Mouse (Mus musculus): ENCODE results near the gene Nrip2. TPM values are rescaled to one million over a fixed set of nuclear protein-coding genes. Genes with fewer than 3 reads are reported as not detected.
A peak's percentile ranks its signal among the peaks of the same experiment; 100 is the strongest.

The Nrip2 gene
- polyA plus RNA-seq, 1 experiment from 2014 or later: 2.2 TPM

- peak; percentile 92 for ATAC-seq (ENCODE audit: extremely low read depth, insufficient number of reproducible peaks, low FRiP score, low TSS enrichment)
- Histone ChIP-seq H3K4me3 (peak within 1 kb of the TSS; percentile 71), H3K9ac (peak within 1 kb of the TSS; percentile 82), H3K27me3 (replicated peaks) (no peaks in the 10 kb centered on the region), H3K36me3 (peaks cover 25% of the 10 kb centered on the region), H3K9me3 (no peaks in the 10 kb centered on the region), H3K27ac (replicated peaks) (peak within 1 kb of the TSS; percentile 93), H3K4me2 (peak within 1 kb of the TSS; percentile 80), H3K4me1 (peaks cover 18% of the 10 kb centered on the region)
- WGBS: under 1% methylated on average over 42 of the region's 42 CpGs
Measured at GRCm38 (mm10) chr6:128424269-128425019, 25.3 kb downstream of the Nrip2 start, which contains the start of gene Itfg2. TSS of gene Itfg2 (minus strand) at chr6:128424931.

- WGBS: 12% methylated on average over 9 of the region's 9 CpGs
- Histone ChIP-seq H3K9ac (peak overlapping the region; percentile 82), H3K36me3 (peaks cover 26% of the 10 kb centered on the region), H3K4me3 (peak overlapping the region; percentile 71), H3K4me1 (peaks cover 21% of the 10 kb centered on the region), H3K9me3 (no peaks in the 10 kb centered on the region), H3K27me3 (replicated peaks) (no peaks in the 10 kb centered on the region), H3K27ac (replicated peaks) (peak overlapping the region; percentile 93), H3K4me2 (peak overlapping the region; percentile 80)
- no peak for ATAC-seq (ENCODE audit: extremely low read depth, insufficient number of reproducible peaks, low FRiP score, low TSS enrichment)
Measured at GRCm38 (mm10) chr6:128425046-128425445, 25.9 kb downstream of the Nrip2 start.

GRCm38 (mm10) chr6:128427571-128427970, 28.5 kb downstream of the Nrip2 start:
- no peak for ATAC-seq (ENCODE audit: extremely low read depth, insufficient number of reproducible peaks, low FRiP score, low TSS enrichment)
- H3K4me3 ChIP-seq: no peak overlapping the region
- peaks cover 16% of the 10 kb centered on the region for H3K4me1 ChIP-seq
- no peaks in the 10 kb centered on the region for H3K27me3 ChIP-seq (replicated peaks)
- WGBS: 85% methylated on average over 5 of the region's 5 CpGs
- no peak overlapping the region for H3K4me2 ChIP-seq
- no peak overlapping the region for H3K27ac ChIP-seq (replicated peaks)
- no peak overlapping the region for H3K9ac ChIP-seq
- H3K36me3 ChIP-seq: peaks cover 51% of the 10 kb centered on the region
- H3K9me3 ChIP-seq: no peaks in the 10 kb centered on the region

GRCm38 (mm10) chr6:128429300-128429699, 30.2 kb downstream of the Nrip2 start:
- no peak overlapping the region for H3K4me3 ChIP-seq
- 90% methylated on average over 2 of the region's 2 CpGs for WGBS
- no peak for ATAC-seq (ENCODE audit: extremely low read depth, insufficient number of reproducible peaks, low FRiP score, low TSS enrichment)

GRCm38 (mm10) chr6:128429826-128430225, 30.7 kb downstream of the Nrip2 start:
- no peaks in the 10 kb centered on the region for H3K9me3 ChIP-seq
- H3K4me2 ChIP-seq: no peak overlapping the region
- H3K36me3 ChIP-seq: peaks cover 74% of the 10 kb centered on the region
- H3K27me3 ChIP-seq (replicated peaks): no peaks in the 10 kb centered on the region
- H3K27ac ChIP-seq (replicated peaks): no peak overlapping the region
- H3K9ac ChIP-seq: no peak overlapping the region
- ATAC-seq (ENCODE audit: extremely low read depth, insufficient number of reproducible peaks, low FRiP score, low TSS enrichment): no peak
- H3K4me1 ChIP-seq: peaks cover 19% of the 10 kb centered on the region
- H3K4me3 ChIP-seq: no peak overlapping the region
- 75% methylated on average over 6 of the region's 6 CpGs for WGBS

More at GRCm38 (mm10) chr6:128429300-128429699, 30.2 kb downstream of the Nrip2 start:
- Histone ChIP-seq H3K36me3 (peaks cover 69% of the 10 kb centered on the region), H3K27me3 (replicated peaks) (no peaks in the 10 kb centered on the region), H3K27ac (replicated peaks) (no peak overlapping the region), H3K4me2 (no peak overlapping the region), H3K4me1 (peaks cover 14% of the 10 kb centered on the region), H3K9ac (no peak overlapping the region), H3K9me3 (no peaks in the 10 kb centered on the region)

GRCm38 (mm10) chr6:128432356-128432915, 33.3 kb downstream of the Nrip2 start:
- WGBS: 79% methylated on average over 13 of the region's 13 CpGs

GRCm38 (mm10) chr6:128433566-128433965, 34.5 kb downstream of the Nrip2 start:
- H3K36me3 ChIP-seq: peaks cover 81% of the 10 kb centered on the region
- H3K9me3 ChIP-seq: no peaks in the 10 kb centered on the region
- peaks cover 41% of the 10 kb centered on the region for H3K4me1 ChIP-seq
- WGBS: 90% methylated on average over 13 of the region's 13 CpGs
- H3K4me3 ChIP-seq: no peak overlapping the region
- no peak overlapping the region for H3K4me2 ChIP-seq
- H3K27ac ChIP-seq (replicated peaks): no peak overlapping the region
- H3K27me3 ChIP-seq (replicated peaks): no peaks in the 10 kb centered on the region
- no peak overlapping the region for H3K9ac ChIP-seq
- no peak for ATAC-seq (ENCODE audit: extremely low read depth, insufficient number of reproducible peaks, low FRiP score, low TSS enrichment)

More at GRCm38 (mm10) chr6:128432356-128432915, 33.3 kb downstream of the Nrip2 start:
- H3K36me3 ChIP-seq: peaks cover 92% of the 10 kb centered on the region
- no peak overlapping the region for H3K4me2 ChIP-seq
- no peak overlapping the region for H3K27ac ChIP-seq (replicated peaks)
- ATAC-seq (ENCODE audit: extremely low read depth, insufficient number of reproducible peaks, low FRiP score, low TSS enrichment): no peak
- no peaks in the 10 kb centered on the region for H3K9me3 ChIP-seq
- H3K27me3 ChIP-seq (replicated peaks): no peaks in the 10 kb centered on the region
- peaks cover 41% of the 10 kb centered on the region for H3K4me1 ChIP-seq
- H3K9ac ChIP-seq: no peak overlapping the region
- no peak overlapping the region for H3K4me3 ChIP-seq

GRCm38 (mm10) chr6:128435474-128435873, 36.4 kb downstream of the Nrip2 start:
- Histone ChIP-seq H3K27me3 (replicated peaks) (no peaks in the 10 kb centered on the region), H3K36me3 (peaks cover 61% of the 10 kb centered on the region), H3K9ac (peak overlapping the region; percentile 57), H3K4me3 (no peak overlapping the region), H3K4me2 (peak overlapping the region; percentile 12; the same call in 1 of the 2 replicates), H3K4me1 (peaks cover 43% of the 10 kb centered on the region), H3K27ac (replicated peaks) (peak overlapping the region; percentile 81), H3K9me3 (no peaks in the 10 kb centered on the region)
- no peak for ATAC-seq (ENCODE audit: extremely low read depth, insufficient number of reproducible peaks, low FRiP score, low TSS enrichment)
- WGBS: 21% methylated on average over 5 of the region's 5 CpGs

GRCm38 (mm10) chr6:128436356-128437005, 37.4 kb downstream of the Nrip2 start:
- Histone ChIP-seq H3K4me3 (peak overlapping the region; percentile 87), H3K4me1 (peaks cover 43% of the 10 kb centered on the region), H3K9me3 (no peaks in the 10 kb centered on the region), H3K27me3 (replicated peaks) (no peaks in the 10 kb centered on the region), H3K27ac (replicated peaks) (0 out of 2 replicates have a peak overlapping the region, but pooled peaks have one; percentile 81), H3K9ac (peak overlapping the region; percentile 96), H3K4me2 (peak overlapping the region; percentile 77), H3K36me3 (peaks cover 51% of the 10 kb centered on the region)
- ATAC-seq (ENCODE audit: extremely low read depth, insufficient number of reproducible peaks, low FRiP score, low TSS enrichment): no peak
- 86% methylated on average over 8 of the region's 8 CpGs for WGBS

- Histone ChIP-seq H3K27ac (replicated peaks) (peak overlapping the region; percentile 93), H3K4me2 (peak overlapping the region; percentile 77), H3K9me3 (no peaks in the 10 kb centered on the region), H3K36me3 (peaks cover 43% of the 10 kb centered on the region), H3K4me3 (peak overlapping the region; percentile 87), H3K27me3 (replicated peaks) (no peaks in the 10 kb centered on the region), H3K9ac (peak overlapping the region; percentile 96), H3K4me1 (peaks cover 41% of the 10 kb centered on the region)
- no peak for ATAC-seq (ENCODE audit: extremely low read depth, insufficient number of reproducible peaks, low FRiP score, low TSS enrichment)
- 2% methylated on average over 10 of the region's 10 CpGs for WGBS
Measured at GRCm38 (mm10) chr6:128437288-128437687, 38.2 kb downstream of the Nrip2 start.

- WGBS: under 1% methylated on average over 51 of the region's 52 CpGs
- H3K4me1 ChIP-seq: peaks cover 37% of the 10 kb centered on the region
- H3K9ac ChIP-seq: peak overlapping the region; percentile 96
Measured at GRCm38 (mm10) chr6:128437731-128438316, 38.7 kb downstream of the Nrip2 start.

More at GRCm38 (mm10) chr6:128437731-128438316, 38.7 kb downstream of the Nrip2 start:
- H3K4me2 ChIP-seq: peak overlapping the region; percentile 77
- peak overlapping the region; percentile 93 for H3K27ac ChIP-seq (replicated peaks)
- ATAC-seq (ENCODE audit: extremely low read depth, insufficient number of reproducible peaks, low FRiP score, low TSS enrichment): peak; percentile 55
- H3K9me3 ChIP-seq: no peaks in the 10 kb centered on the region
- H3K36me3 ChIP-seq: peaks cover 38% of the 10 kb centered on the region
- H3K4me3 ChIP-seq: peak overlapping the region; percentile 87
- no peaks in the 10 kb centered on the region for H3K27me3 ChIP-seq (replicated peaks)
